Mouse (Mus musculus) left cerebral cortex, postnatal 25 days (tissue): Measurements from ENCODE around the gene Kcnn1. TPM values are rescaled to one million over a fixed set of nuclear protein-coding genes. Genes with fewer than 3 reads are reported as not detected.

Experiments used
- DNase-seq, 2 experiments: peaks; one replicate each; pipeline ENCODE4 v3.0.0; 2022; ENCODE audit warnings: low spot score in 2 of 2, mixed read lengths in 1 of 2
- intact Hi-C: fragments of 180-260 bp; cut with DNase I; formaldehyde crosslinking; loops from one replicate; pipeline ENCODE4 v1.15.1; 2025
- total RNA-seq, 2 experiments: library from RNA; stranded (reverse); gene quantifications; 2 replicates each; pipeline ENCODE4 v1.2.3; 2021

The Kcnn1 gene
- total RNA-seq, 2 experiments from 2014 or later, result 19.1 to 20.9 TPM

DNA sequence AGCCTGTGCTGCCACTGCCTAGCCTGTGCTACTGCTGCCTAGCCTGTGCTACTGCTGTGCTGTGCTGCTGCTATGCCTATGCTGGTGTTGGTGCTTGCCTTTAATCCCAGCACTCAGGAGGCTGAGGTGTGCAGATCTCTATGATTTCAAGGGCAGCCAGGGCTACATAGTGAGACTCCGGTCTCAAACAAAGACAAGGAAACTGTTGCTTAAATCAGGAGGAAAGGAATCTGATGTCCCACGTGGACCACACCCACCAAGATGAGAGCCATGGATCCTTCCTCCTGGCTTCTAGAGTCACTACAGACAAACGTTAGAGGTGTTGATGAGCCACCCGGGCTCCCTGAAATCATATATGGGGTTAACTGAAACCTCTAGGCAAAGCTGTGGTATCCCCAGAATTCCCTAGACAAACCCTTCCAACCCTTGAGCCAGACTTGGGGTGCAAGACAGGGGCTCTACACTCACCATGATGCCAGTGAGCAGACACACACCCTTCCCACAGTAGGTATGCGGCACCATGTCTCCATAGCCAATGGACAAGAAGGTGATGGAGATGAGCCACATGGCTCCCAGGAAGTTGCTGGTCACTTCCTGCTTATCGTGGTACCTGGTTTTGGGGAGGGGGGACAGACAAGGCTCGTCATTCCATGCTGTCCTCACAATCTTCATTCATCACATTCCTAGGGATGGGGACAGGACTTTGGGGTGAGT is 12.8 kb downstream of the Kcnn1 start:
- DNase-seq, result no peak
- intact Hi-C loops, result no loop called here

- intact Hi-C loops, result no loop called here
Measured at GRCm38 (mm10) chr8:70849333-70849990, 13.6 kb downstream of the Kcnn1 start.

DNA sequence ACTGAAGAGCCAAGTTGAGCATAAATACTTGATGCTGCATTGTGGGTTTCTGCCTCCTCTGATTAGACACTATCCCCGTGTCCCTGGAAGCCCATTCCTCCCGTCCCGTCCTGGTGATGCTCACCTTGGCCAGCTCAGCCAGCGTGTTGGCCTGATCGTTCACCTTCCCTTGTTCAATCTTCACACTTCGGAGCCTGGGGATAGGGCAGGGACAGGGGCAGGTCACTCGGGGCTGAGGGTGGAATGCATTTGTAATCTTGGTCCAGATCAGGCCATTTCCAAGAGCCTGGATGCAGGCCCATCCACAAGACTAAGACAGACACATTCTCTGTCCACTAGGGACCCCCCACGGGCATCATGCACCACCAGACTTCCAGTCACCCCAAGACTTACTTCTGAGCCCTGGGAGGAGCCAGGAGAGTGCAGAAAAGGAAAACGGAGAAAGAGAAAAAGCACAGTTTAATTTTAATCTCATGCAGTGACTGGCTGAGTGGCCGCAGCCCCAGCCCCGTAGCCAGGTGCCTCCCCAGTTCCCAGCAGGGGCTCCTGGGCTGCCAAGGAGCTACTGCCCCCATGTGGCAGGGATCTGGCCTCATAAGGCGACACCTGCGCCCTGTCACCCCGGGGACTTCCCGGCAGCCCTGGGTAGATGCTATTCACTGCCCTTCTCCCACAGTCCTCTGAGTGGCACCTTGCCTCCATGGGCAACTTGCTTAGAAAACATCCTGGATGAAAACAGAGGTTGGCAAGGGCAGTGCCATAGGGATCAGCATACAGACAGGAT is 16.5 kb downstream of the Kcnn1 start:
- intact Hi-C loops, result no loop called here
- DNase-seq, result no peak

More at GRCm38 (mm10) chr8:70849333-70849990, 13.6 kb downstream of the Kcnn1 start:
- no peak for DNase-seq

- no peak for DNase-seq
- intact Hi-C loops, result no loop called here
Measured at GRCm38 (mm10) chr8:70845108-70845507, 17.9 kb downstream of the Kcnn1 start.

GRCm38 (mm10) chr8:70844523-70844922 is 18.5 kb downstream of the Kcnn1 start:
- peak; percentile 82 to 86 for DNase-seq
- intact Hi-C loops, result loop anchor here (1.0 kb wide), 1 partner anchor 25 kb away; no protein-coding TSS in a partner anchor

GRCm38 (mm10) chr8:70843941-70844340 is 19.1 kb downstream of the Kcnn1 start:
- DNase-seq, result no peak

DNA sequence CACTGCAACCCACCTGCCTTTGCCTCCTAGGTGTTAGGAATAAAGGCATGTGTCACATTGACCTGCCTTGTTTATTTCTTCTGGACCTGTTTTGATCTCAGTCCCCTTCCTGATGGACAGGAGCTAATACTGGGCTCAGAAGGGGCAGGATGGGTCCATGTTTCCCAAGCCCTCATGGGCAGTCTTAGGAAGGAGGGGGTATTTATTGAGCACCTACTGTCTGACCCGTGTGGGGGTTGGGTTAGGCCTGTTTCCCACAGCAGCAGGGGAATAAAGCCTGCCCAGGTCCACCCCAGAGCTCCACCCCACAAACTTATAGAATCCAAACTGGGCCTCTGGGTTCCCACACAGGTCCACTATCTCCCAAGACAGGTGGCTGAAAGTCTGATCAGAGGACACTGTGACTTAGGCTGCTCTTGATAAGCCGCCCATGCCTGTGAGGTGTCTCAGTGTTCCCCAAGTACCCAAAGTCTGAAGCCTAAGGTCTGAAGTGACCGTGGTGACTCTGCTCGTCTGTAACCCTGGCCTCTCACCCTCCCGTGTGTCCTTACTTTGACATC is 19.8 kb downstream of the Kcnn1 start:
- intact Hi-C loops, result no loop called here

More at GRCm38 (mm10) chr8:70843941-70844340, 19.1 kb downstream of the Kcnn1 start:
- intact Hi-C loops, result loop anchor here (1.0 kb wide), 1 partner anchor 25 kb away; no protein-coding TSS in a partner anchor

GRCm38 (mm10) chr8:70842484-70842883 is 20.6 kb downstream of the Kcnn1 start:
- intact Hi-C loops, result no loop called here
- DNase-seq, result no peak

More for the DNA sequence above, 19.8 kb downstream of the Kcnn1 start:
- DNase-seq, result no peak

GRCm38 (mm10) chr8:70841147-70842072 is 21.6 kb downstream of the Kcnn1 start:
- DNase-seq, result peak; percentile 88 to 90
- intact Hi-C loops, result loop anchor here (1.0 to 2.0 kb wide), 3 partner anchors 20 to 121 kb away; no protein-coding TSS in a partner anchor

GRCm38 (mm10) chr8:70840590-70840989 is 22.5 kb downstream of the Kcnn1 start:
- intact Hi-C loops, result loop anchor here (2.0 kb wide), 1 partner anchor 78 kb away; no protein-coding TSS in a partner anchor
- DNase-seq, result no peak

DNA sequence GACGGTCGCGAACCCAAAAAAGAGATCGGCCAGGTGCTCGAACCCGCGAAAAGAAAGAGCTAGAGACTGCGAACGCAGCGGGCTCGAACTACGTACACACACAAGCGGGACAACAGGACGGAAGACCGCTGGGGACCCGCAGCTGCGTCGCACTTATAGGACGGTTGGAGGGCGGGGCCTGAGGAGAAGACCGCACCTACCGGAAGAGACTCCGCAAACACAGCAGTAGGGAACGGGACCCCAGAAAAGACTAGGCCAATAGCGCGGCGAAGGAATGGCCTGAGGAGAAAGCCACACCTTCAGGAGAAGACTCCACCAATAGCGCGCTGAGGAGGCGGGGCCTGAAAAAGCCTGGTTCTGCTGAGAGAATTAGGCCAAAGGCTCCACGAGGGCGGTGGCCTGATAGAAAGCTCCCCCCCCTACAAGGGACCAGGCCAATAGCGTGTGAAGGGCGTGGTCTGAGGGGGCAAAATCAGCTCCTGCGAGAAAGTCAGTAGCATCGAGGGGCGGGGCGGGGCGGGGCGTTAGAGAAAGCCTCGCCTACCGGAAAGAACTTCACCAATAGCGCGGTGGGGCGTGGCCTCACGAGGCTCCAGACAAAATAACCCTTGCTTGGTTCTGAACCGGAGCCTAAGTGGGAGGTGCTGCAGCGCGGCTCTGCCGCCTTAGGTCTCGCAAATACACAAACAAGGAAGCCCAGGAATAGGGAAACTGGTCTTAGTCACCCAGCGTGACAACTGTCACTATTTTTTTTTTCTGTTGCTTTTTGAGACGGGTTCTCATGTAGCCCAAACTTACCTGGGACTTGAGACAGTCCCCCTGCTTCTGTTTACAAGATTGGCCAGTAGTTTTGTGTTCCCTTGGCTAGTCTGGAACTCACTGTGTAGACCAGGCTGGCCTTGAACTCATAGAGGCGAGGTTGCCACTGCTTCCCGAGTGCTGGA is 23.4 kb downstream of the Kcnn1 start, which contains the start of gene Arrdc2:
Gene Arrdc2 (minus strand): TSS at position 313 of the 944 bp plus-strand sequence.
- DNase-seq, result peak; percentile 97 to 100
- intact Hi-C loops, result loop anchor here (2.0 kb wide), 2 partner anchors 35 to 77 kb away; partner anchors contain the start of gene Mast3

- intact Hi-C loops, result loop anchor here (2.0 kb wide), 1 partner anchor 34 kb away; the partner anchor contains the start of gene Mast3
Measured at GRCm38 (mm10) chr8:70838654-70839407, 24.2 kb downstream of the Kcnn1 start.

DNA sequence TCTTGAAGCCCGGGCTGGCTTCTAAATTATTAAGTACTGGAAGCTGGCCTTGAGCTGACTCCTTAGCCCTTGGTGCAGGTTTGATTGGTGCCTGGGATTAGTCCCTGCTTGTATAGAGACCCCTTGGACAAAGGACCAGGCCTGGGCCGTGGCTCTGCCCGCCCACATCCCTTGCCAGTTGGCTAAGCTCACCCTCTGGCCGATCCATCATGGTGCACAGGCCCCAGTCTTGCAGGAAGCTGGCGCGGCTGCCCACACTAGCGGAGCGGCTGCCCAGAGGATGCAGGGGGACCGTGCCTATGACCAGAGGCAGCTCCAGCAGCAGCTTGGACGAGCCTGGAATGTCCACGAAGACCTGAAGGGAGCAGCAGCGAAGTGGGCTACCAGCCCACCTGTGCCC is 26.4 kb downstream of the Kcnn1 start:
- intact Hi-C loops, result no loop called here
- DNase-seq, result no peak

More at GRCm38 (mm10) chr8:70838654-70839407, 24.2 kb downstream of the Kcnn1 start:
- DNase-seq, result no peak

DNA sequence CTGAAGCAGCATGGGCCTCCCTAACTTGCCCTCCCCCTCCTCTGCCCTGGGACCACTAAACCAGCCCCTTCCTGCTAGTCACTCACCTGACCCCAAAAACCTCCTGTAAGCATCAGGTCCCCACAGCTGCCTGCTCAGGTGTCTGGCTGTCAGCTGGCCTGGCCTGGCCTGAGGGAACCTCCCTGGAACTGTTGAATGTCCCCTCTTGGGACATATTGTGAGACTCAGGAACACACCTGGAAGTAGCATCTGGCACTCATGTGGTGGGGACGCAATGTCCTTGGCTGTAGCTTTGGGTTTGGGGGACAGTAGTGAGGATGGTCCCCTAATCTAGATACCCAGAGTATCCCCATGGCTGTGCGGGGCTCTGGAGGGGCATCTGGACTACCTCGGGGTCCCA is 29.0 kb downstream of the Kcnn1 start:
- intact Hi-C loops, result no loop called here
- no peak for DNase-seq

DNA sequence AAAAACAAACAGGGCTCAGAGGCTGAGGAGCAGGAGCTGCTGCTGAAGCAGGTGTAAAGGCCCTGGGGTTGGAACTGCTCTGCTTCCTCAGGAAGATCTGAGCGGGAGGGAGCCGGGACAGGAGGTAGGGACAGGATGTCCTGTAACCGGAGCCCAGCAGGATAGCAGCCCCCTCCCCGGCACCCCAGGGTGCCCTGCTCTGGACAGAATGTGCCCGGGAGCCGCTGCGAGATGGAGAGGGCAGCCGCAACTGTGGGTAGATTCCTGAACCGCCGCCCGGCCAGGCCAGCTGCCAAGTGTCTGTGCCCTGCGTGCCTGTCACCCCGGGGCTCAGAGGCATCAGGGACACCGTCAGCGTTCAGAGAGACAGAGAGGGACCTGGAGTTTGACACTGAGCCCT is 29.5 kb downstream of the Kcnn1 start:
- intact Hi-C loops, result no loop called here
- DNase-seq, result no peak

- DNase-seq, result no peak
- intact Hi-C loops, result no loop called here
Measured at GRCm38 (mm10) chr8:70833018-70833482, 30.0 kb downstream of the Kcnn1 start.

DNA sequence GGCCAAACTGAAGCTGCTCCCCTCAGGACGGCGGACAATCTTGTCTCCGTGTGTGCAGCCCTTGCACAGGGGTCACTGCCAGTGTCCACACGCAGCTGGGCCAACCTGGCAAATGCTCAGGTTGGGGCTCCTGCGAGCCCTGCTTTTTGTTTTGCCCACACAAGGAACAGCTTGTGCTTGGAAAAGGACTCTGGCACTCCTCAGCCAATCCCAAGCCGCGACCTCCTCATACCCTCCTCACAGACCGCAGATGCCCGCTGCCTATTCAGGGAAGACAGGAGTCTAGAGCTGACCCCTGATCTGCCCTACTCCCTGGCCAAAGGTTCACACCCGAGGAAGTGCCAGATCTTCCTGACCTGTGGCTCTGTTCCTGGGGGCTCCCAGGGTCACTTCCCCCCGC is 30.7 kb downstream of the Kcnn1 start:
- intact Hi-C loops, result no loop called here
- DNase-seq, result no peak
